Mouse (Mus musculus): ENCODE results near the gene 4930512M02Rik.

DNA sequence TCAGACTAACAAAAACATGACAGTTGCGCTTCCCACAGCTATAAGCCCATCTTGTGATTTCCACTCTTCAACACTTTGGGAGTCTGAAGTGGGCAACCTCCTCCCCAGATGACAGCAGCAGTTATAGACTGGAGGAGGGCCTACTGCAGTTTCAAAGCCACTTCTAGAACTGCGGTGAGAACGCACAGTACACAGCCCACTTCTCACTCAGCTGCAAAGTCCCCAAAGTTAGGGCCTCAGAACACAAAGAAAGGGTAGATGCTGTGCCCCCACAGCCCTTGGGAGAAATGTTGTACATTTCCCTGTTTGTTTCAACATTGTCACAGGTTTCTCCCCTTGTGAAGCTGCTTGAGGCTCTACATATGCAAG, 40.3 kb upstream of the 4930512M02Rik start:
- TF ChIP-seq EP300 (IDR thresholded peaks at IDR 0.05) = no peak
- no peak for TF ChIP-seq CTCF (IDR thresholded peaks at IDR 0.05)
